Mouse (Mus musculus) R1 (cell line): ENCODE results near the gene Sh2b2.
"Not testable (repeated sequence)": the region's sequence is repeated elsewhere in the genome, so short reads cannot be mapped to it uniquely, and the experiment has no call there.

Source experiments
- DNase-seq: peaks from one replicate; pipeline ENCODE4 v3.0.0-alpha.2; 2018; ENCODE audit warnings: low read depth, low spot score

Gene Sh2b2

DNA sequence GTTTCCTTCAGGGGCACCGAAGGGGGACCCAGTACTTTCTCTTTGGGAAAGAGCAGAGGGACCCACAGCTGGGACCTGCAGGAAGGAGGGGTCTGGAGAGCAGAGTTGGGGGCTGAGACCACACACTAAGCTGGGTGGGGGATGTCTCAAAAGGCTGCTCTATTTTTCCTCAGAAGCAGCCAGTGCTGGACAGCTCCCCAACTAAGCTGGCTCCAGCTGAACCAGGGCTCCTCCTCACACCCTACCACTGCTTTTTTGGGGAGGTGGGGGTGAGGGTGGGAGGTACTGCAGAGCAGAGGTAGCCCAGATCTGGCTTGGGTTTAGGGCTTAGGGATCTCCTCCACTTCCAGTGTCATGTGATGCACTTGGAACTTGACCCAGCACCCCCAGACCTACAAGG, 6.0 kb downstream of the Sh2b2 start:
- no peak for DNase-seq

DNA sequence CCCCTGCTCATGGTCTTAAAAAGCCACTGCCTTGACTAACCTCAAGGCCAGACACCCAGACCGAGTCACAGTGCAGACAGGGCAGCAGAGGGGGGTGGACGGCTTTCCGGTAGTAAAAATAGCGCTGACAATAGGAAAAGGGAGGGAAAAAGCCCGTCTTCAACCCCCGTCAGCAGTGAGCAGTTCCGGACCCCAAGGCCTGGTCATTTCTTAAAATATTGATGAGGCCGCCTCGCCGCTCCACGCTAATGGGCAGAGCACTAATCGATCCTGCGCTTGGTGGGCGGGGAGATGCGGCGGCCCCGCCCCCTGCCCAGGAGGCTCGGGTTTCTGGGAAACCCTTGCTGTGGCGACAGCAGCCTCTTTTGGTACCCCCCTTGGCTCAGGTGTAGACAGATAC, 8.7 kb downstream of the Sh2b2 start:
- DNase-seq: no peak

- DNase-seq: no peak
Measured at GRCm38 (mm10) chr5:136236611-136237010, 9.7 kb downstream of the Sh2b2 start.

DNA sequence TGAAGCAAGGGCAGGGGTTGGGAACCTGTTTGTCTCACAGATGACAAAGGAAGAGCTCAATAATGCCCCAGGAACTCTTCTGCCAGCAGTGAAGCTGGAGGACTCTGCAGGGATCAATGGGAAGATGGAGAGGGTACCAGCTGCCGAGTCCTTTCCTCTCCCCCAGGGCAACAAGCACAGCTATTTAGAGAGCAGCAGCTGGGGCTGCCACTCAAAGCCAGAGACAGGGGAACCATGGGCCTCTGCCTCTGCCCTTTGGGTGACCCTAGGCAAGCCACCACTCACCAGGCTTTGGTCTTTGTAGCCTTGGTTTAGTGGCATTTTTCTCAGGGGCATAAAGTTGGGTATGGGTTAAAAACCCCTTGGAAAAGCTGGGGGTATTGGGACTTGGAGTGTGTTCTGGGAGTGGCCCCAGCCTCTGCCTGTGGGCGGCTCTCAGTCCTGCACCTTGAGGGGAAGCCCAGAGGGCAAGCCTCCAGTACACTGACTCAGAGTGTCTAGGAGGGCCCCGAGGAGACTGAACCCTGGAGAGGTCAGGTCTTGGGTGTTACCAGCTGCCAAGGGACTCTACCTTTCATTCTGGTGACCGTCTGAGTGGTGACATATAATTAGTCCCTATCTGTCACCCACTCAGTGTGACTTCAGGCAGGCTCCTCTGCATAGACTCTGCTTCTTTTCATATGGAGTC, 15.9 kb downstream of the Sh2b2 start:
- DNase-seq: no peak

GRCm38 (mm10) chr5:136226246-136226876, 20.0 kb downstream of the Sh2b2 start:
- no peak for DNase-seq

DNA sequence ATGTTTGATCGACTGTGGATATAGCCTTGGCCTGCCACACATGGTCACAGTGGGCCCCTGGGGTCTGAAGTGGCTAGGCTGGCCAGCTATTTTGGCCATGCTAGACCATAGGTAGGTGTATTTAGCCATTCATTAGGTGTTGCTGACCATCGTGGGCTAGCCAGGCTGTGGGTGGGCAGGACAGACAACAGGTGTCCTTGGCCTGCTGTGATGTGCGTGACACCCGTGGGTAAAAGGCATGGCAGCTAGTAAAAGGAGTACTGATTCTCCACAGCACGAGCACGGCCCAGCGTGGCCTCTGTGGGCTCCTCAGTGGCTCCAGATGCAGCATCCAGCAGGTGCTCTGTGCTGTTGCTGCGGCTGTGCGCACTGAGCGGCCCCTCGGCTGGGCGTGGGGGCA, 27.8 kb downstream of the Sh2b2 start:
- DNase-seq: no peak

DNA sequence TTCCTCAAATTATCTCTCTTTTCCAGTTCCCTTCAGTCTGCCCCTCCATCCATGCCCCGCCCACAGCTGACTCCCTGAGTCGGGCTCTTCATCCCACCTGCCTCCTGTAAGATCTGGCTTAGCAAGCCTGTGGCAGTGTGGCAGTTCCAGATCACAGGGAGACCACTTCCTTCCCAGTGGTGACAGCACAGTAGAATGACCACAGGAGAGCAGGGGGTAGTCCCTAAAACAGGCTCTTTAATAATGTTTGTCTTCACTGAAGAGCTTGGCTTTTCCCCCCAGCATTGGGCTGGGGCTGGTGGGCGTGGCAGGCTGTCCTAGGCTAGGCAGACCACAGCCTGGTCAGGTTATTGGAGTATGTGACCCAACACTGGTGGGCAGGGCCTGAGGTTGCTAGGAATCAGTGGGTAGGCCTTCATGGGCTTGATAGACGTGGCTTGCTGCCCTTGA, 28.4 kb downstream of the Sh2b2 start:
- DNase-seq: no peak

DNA sequence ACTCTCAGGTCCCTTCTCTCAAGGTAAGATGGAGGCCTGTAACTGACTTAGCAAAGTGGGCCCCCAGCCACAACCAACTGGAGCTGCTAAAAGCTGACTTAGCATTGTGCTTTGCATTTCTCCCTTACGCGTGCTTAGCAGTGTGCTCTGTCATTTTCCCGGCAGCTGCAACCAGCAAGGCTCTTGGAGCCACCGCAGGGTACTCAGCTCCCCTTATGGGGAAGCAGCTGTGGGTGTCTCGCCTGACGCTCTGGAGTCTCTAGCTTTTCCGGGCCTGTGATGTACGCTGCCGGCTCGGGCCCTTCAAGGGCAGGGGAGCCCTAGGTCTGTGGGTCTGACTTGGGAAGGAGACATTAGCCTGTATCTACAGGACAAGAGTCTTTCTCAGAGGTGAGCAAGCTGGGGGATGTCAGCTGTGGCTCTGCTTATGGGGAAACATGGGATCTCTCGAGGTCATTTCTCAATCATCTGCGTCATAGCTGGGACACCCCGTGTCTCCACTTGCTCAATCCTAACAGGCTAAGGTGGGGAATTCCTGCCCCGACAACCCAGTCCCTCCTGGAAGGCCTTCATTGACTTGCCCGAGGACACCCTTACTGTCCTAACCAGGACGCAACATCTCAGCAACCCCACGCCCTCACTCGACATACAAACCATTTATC, 29.2 kb downstream of the Sh2b2 start:
- no peak for DNase-seq

DNA sequence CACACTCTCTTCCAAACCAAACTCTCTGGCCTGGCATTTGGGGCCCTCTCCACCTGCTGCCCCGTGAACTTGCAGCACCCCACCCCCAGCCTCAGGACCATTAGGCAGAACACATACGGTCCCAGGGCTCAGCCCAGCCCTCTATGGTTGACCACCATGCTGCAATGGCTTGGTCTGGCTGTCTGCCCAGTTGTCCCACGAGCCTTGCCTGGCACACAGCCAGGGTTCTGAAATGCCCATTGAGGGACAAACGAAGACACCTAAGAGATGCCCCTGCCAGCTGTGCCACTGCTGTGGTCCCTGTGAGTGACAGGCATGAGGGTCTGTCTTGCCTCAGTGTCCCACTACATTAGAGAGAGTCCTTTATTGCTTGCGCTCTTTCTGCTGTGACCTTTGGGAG, 30.4 kb downstream of the Sh2b2 start:
- DNase-seq: no peak

DNA sequence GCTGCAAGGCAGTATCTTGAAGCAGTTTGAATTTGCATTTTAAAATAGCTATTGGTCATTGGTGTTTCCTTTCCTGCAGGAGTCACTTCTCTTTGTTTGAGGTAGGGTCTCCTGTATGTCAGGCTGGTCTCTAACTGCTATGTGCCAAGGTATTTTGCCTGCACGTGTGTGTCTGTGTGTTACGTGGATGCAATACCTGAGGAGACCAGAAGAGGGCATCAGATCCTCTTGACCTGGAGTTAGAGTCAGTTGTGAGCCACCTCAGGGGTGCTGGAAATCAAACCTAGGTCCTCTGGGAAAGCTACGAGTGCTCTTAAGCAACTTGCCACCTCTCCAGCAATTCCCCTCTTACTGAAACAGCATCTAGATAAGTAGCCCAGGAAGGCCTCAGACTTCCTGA, 31.1 kb downstream of the Sh2b2 start:
- peak; percentile 66 for DNase-seq

- DNase-seq: no peak
Measured at GRCm38 (mm10) chr5:136213716-136214115, 32.6 kb downstream of the Sh2b2 start.

GRCm38 (mm10) chr5:136212716-136213115, 33.6 kb downstream of the Sh2b2 start:
- DNase-seq: no peak

DNA sequence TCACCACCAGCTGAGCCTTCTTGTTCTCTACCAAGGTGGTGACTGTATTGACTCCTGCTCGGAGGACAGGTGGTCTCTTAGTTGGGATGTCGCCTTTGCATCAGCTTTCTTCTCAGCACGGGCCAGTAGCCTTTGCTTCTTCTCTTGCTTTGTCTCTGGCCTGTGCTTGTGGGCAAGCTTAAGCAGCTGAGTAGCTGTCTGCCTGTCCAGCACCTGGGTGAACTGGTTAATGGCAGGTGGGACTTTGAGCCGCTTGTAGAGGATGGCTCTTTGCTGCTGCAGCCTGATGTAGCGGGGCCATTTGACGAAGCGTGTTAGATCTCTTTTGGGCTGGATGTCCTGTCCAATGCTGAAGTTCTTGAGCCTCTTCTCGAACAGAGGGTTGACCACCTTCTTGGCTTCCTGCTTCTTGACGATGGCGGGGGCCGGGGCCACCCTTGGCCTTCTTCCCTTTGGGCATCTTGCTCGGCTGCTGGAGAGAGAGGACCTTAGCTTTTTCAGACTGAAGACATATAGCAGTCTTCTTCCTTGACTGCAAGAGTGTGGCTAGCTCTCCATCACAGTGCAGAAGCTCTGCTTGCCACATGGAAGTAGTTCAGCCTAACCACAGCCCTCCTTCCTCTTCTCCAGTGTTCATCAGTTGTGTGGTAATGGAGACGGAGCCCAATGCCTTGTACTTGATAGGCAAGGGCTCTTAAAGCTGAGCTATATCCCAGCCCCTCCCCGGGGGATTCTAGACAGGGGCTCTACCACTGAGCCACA, 34.8 kb downstream of the Sh2b2 start:
- DNase-seq: not testable (repeated sequence)

DNA sequence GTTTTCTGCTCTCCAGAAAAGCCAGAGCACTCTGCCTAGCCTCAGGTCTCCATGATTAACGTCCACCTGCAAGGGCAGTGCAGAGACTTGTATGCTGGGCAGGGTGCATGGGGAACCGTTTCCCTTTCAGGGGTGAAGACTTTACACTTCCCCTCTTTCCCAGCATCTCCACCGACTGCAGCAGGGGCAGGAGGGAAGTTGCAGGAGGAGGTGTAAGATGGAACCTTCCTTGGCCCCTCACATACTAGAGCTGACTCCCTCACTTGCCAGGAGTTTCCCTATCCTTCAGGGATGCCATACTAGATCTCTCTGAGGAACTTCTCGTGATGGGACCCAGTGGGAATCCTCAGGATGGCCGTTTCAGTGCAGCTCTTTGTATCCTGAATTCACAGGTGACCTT, 35.8 kb downstream of the Sh2b2 start:
- DNase-seq: no peak

- DNase-seq: peak; percentile 86
Measured at GRCm38 (mm10) chr5:136201832-136202231, 44.5 kb downstream of the Sh2b2 start.

DNA sequence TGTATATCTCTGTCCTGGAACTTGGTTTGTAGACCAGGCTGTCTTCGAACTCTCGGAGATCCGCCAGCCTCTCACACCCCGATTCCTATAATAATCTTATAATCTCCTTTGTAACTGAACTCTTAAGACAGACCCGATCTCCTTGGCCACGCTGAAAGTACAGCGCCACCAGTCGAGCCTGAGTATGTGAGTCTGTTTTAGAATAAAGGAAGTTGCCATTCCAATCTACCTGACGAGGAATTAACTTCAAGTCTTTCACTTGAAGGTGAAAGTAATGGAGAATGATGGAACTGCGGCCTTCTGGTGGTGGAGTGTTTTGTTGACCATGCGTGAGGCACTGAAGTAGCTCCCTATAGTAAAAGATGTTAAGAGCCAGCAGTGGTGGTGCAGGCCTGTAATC, 46.8 kb downstream of the Sh2b2 start:
- peak; percentile 18 for DNase-seq

GRCm38 (mm10) chr5:136198474-136199391, 47.6 kb downstream of the Sh2b2 start, which contains the start of gene Prkrip1:
TSS of gene Prkrip1 (minus strand) at chr5:136198963.
- DNase-seq: peak; percentile 97

DNA sequence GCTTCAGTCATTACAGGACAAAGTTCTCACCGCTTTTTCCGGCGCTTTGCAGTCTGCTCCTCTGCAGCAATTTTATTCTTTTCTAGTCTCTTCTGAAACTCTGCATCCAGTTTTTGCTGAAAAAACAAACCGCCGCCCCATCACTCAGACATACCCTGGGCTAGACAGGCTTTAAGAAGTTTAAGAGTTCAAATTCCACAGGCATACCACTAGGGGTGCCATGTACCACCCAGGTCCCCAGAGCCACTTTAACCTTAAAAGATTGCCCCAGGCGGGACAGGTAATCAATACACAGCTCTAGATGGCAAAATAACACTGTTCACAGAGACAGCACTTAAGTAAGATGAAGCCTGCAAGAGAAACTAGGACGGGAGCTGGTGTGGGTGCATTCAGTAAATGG, 54.5 kb downstream of the Sh2b2 start:
- peak; percentile 46 for DNase-seq

GRCm38 (mm10) chr5:136186723-136187122, 59.6 kb downstream of the Sh2b2 start:
- peak; percentile 58 for DNase-seq

- no peak for DNase-seq
Measured at GRCm38 (mm10) chr5:136183766-136184165, 62.6 kb downstream of the Sh2b2 start.

DNA sequence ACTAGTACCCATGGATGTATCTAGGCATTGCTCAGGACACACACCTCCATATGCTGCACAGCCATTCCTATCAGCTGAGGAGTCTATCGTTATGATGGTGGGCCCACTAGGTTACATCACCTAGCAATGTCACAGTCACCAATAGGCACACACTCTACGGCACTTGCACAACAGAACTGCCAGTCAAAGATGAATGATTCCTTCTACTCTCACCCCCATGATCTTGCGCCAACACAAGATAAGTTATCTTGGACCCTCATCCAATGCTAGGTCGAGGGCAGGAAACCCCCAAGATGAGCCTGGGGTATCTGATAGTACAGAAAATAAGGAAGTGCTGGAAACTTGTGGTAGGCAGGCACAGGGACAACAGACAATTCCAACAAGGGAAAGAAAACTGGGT, 63.5 kb downstream of the Sh2b2 start:
- DNase-seq: no peak
